Mouse (Mus musculus) CH12.LX (cell line): ENCODE results near the gene Tmem258. TPM values are rescaled to one million over a fixed set of nuclear protein-coding genes. Genes with fewer than 3 reads are reported as not detected.

ENCODE experiments used
- DNase-seq: peaks from one replicate; pipeline ENCODE4 v3.0.0-alpha.2; 2013; ENCODE audit errors: extremely low read depth
- H3K27ac ChIP-seq: 2 replicates; pipeline ENCODE4 v1.5.1; 2012; ENCODE audit warnings: low read depth, mild to moderate bottlenecking, control low read depth, moderate library complexity; ENCODE audit not compliant: insufficient read depth
- H3K27me3 ChIP-seq: replicated peaks from 2 replicates; pipeline ENCODE3; 2012; ENCODE audit warnings: inconsistent platforms
- H3K36me3 ChIP-seq, 2 experiments: replicated peaks in 1 of 2; 2 replicates each; pipeline versions ENCODE3 to v1.6.1; 2012; ENCODE audit warnings: inconsistent platforms in 1 of 2, low read length in 1 of 2, mild to moderate bottlenecking in 1 of 2, mixed read lengths in 1 of 2, moderate library complexity in 1 of 2; ENCODE audit not compliant: control insufficient read depth in 1 of 2, insufficient read depth in 1 of 2
- H3K4me1 ChIP-seq, 2 experiments: 2 replicates each; pipeline ENCODE4 v1.6.1; 2012; ENCODE audit warnings: inconsistent platforms in 1 of 2, moderate library complexity in 1 of 2; ENCODE audit not compliant: insufficient read depth in 2 of 2, control insufficient read depth in 1 of 2
- H3K4me2 ChIP-seq: 2 replicates; pipeline ENCODE4 v1.6.1; 2012; ENCODE audit warnings: low read depth, mild to moderate bottlenecking, control low read depth; ENCODE audit not compliant: poor library complexity, insufficient read depth, severe bottlenecking
- H3K4me3 ChIP-seq, 3 experiments: fragments of 150-350 bp in 1 of 3; sonication (generic) in 1 of 3; replicated peaks in 1 of 3; 2 replicates each; pipeline versions ENCODE3 to v1.5.1; 2011 to 2012; ENCODE audit warnings: low read depth in 2 of 3, low read length in 2 of 3, mild to moderate bottlenecking in 2 of 3, moderate library complexity in 2 of 3, control low read depth in 1 of 3, improper control_type of control experiment in 1 of 3, inconsistent platforms in 1 of 3, mixed read lengths in 1 of 3; ENCODE audit not compliant: poor library complexity in 1 of 3
- H3K79me2 ChIP-seq: replicated peaks from 2 replicates; pipeline ENCODE4 v1.6.1; 2012; ENCODE audit warnings: mild to moderate bottlenecking, moderate library complexity; ENCODE audit not compliant: control insufficient read depth, poor library complexity, insufficient read depth, severe bottlenecking; ENCODE audit errors: extremely low read depth
- H3K9ac ChIP-seq: 2 replicates; pipeline ENCODE4 v1.6.1; 2012; ENCODE audit warnings: low read depth, mild to moderate bottlenecking, control low read depth, moderate library complexity; ENCODE audit not compliant: insufficient read depth
- H3K9me3 ChIP-seq: replicated peaks from 2 replicates; pipeline ENCODE3; 2012; ENCODE audit warnings: low read length, inconsistent platforms, mixed read lengths
- BHLHE40 ChIP-seq: IDR thresholded peaks from 2 replicates; pipeline ENCODE4 v1.6.1; 2011; ENCODE audit warnings: mild to moderate bottlenecking, low read depth, low read length, improper control_type of control experiment
- CHD1 ChIP-seq: IDR thresholded peaks from 2 replicates; pipeline ENCODE4 v1.6.1; 2012; ENCODE audit warnings: low read depth, low read length, improper control_type of control experiment, inconsistent platforms
- CHD2 ChIP-seq: IDR thresholded peaks from 2 replicates; pipeline ENCODE4 v1.6.1; 2011; ENCODE audit warnings: low read length, improper control_type of control experiment
- E2F4 ChIP-seq: IDR thresholded peaks from 2 replicates; pipeline ENCODE4 v1.6.1; 2011; ENCODE audit warnings: low read depth, low read length, improper control_type of control experiment; ENCODE audit not compliant: insufficient replicate concordance
- ELF1 ChIP-seq: IDR thresholded peaks from 2 replicates; pipeline ENCODE4 v1.6.1; 2014; ENCODE audit warnings: low read depth, mild to moderate bottlenecking, inconsistent platforms, low read length, improper control_type of control experiment
- GABPA ChIP-seq: IDR thresholded peaks from 2 replicates; pipeline ENCODE4 v1.6.1; 2012; ENCODE audit warnings: low read depth, low read length, improper control_type of control experiment, inconsistent platforms; ENCODE audit not compliant: insufficient replicate concordance
- HCFC1 ChIP-seq: IDR thresholded peaks from 2 replicates; pipeline ENCODE4 v1.6.1; 2012; ENCODE audit warnings: low read depth, mild to moderate bottlenecking, inconsistent platforms, low read length, improper control_type of control experiment
- IRF4 ChIP-seq: IDR thresholded peaks from 2 replicates; pipeline ENCODE4 v1.6.1; 2014; ENCODE audit warnings: low read depth, mild to moderate bottlenecking, inconsistent platforms, low read length, improper control_type of control experiment
- KAT2A ChIP-seq: IDR thresholded peaks from 2 replicates; pipeline ENCODE4 v1.6.1; 2012; ENCODE audit warnings: low read length, improper control_type of control experiment, inconsistent platforms; ENCODE audit not compliant: insufficient replicate concordance
- MAFK ChIP-seq: IDR thresholded peaks from 2 replicates; pipeline ENCODE4 v1.6.1; 2011; ENCODE audit warnings: low read length, improper control_type of control experiment; ENCODE audit not compliant: insufficient replicate concordance
- MAZ ChIP-seq: IDR thresholded peaks from 2 replicates; pipeline ENCODE4 v1.6.1; 2012; ENCODE audit warnings: low read depth, mild to moderate bottlenecking, inconsistent platforms, low read length, improper control_type of control experiment, moderate library complexity
- MEF2A ChIP-seq: IDR thresholded peaks from 2 replicates; pipeline ENCODE4 v1.6.1; 2014; ENCODE audit warnings: low read depth, mild to moderate bottlenecking, inconsistent platforms, low read length, improper control_type of control experiment, borderline replicate concordance
- MXI1 ChIP-seq: IDR thresholded peaks from 2 replicates; pipeline ENCODE4 v1.6.1; 2011; ENCODE audit warnings: mild to moderate bottlenecking, low read depth, low read length, improper control_type of control experiment
- NELFE ChIP-seq: IDR thresholded peaks from 2 replicates; pipeline ENCODE4 v1.6.1; 2011; ENCODE audit warnings: low read depth, low read length, improper control_type of control experiment
- NRF1 ChIP-seq: IDR thresholded peaks from 2 replicates; pipeline ENCODE4 v1.6.1; 2014; ENCODE audit warnings: low read depth, mild to moderate bottlenecking, inconsistent platforms, low read length, improper control_type of control experiment, moderate library complexity
- SIN3A ChIP-seq: IDR thresholded peaks from 2 replicates; pipeline ENCODE4 v1.6.1; 2012; ENCODE audit warnings: low read length, improper control_type of control experiment, inconsistent platforms
- TCF12 ChIP-seq: IDR thresholded peaks from 2 replicates; pipeline ENCODE4 v1.6.1; 2014; ENCODE audit warnings: low read depth, mild to moderate bottlenecking, inconsistent platforms, low read length, improper control_type of control experiment
- UBTF ChIP-seq: IDR thresholded peaks from 2 replicates; pipeline ENCODE4 v1.6.1; 2012; ENCODE audit warnings: low read depth, mild to moderate bottlenecking, inconsistent platforms, low read length, improper control_type of control experiment, moderate library complexity
- USF1 ChIP-seq: IDR thresholded peaks from 2 replicates; pipeline ENCODE4 v1.6.1; 2014; ENCODE audit warnings: low read depth, mild to moderate bottlenecking, inconsistent platforms, low read length, improper control_type of control experiment
- USF2 ChIP-seq: conservative IDR thresholded peaks from 2 replicates; pipeline ENCODE4 v1.6.1; 2011; ENCODE audit warnings: low read depth, low read length, improper control_type of control experiment
- ZC3H11A ChIP-seq: IDR thresholded peaks from 2 replicates; pipeline ENCODE4 v1.6.1; 2012; ENCODE audit warnings: low read depth, mild to moderate bottlenecking, inconsistent platforms, low read length, improper control_type of control experiment
- ZMIZ1 ChIP-seq: IDR thresholded peaks from 2 replicates; pipeline ENCODE4 v1.6.1; 2012; ENCODE audit warnings: low read depth, mild to moderate bottlenecking, inconsistent platforms, low read length, improper control_type of control experiment
- dilution Hi-C: fragments of 300-500 bp; cut with MboI; formaldehyde crosslinking; loops from 2 replicates; pipeline ENCODE4 v1.14.3; 2020; ENCODE audit warnings: low sequenced_read_pairs; ENCODE audit not compliant: extremely low pct_unique_long_range_greater_than_20kb, extremely low pct_ligation_motif_present
- in situ Hi-C: fragments of 300-500 bp; cut with MboI; formaldehyde crosslinking; loops from 3 replicates; pipeline ENCODE4 v1.14.3; 2019; ENCODE audit warnings: low sequenced_read_pairs, low pct_ligation_motif_present, low pct_unique_long_range_greater_than_20kb, mixed read lengths
- polyA plus RNA-seq: library from polyadenylated mRNA; unstranded; fragments of >175 nt; gene quantifications from 2 replicates; pipeline ENCODE4 v1.2.1, GENCODE M21; 2012; ENCODE audit warnings: low read depth; ENCODE audit not compliant: insufficient read length
- total RNA-seq, 2 experiments: library from RNA; depleted of rRNA; stranded (reverse); fragments of 300-350 nt in 1 of 2; fragments of >200 nt in 1 of 2; gene quantifications; 2 replicates each; pipeline ENCODE4 v1.2.3; 2012 to 2014

Gene Tmem258
- total and polyA plus RNA-seq, 3 experiments = 164 to 344 (median 253) TPM

DNA sequence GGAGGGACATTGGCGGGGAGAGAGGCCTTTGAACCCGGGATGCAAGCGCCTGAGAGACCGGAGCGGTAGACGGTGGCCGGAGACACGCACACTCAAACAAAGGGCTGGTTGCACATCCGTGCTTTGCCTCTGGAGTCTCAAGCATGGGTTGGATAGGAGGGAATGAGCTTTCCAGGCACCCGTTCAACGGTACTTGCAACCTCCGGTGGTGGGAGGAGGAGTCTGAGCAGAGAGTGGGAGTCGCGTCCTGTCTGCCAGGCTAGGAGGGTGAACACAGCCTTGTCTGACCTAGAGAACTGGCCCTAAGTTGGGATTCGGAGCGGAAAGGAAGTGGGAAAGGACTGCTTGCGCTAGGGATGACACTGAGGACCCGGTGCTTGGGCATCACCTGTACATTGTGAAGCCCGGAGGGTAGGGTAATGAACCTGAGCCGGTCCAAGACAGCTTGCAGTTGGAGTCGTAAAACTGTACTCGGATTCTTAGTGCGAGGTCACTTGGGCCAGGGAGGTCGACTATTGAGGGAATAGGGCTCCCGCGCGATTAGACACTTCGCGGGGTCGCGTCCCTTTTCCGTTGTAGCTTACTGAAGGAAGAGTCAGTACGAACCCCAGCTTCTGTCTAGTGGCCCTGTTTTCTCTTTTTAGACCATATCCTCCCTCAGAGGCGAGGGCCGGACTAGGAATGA lies 20.4 kb upstream of the Tmem258 start:
- H3K9ac ChIP-seq = peak overlapping the region; percentile 88
- H3K27me3 ChIP-seq = no peaks in the 10 kb centered on the region
- peak overlapping the region; percentile 42 for H3K4me2 ChIP-seq
- H3K4me1 ChIP-seq = peaks cover 12 to 22% of the 10 kb centered on the region in 2 experiments
- 0 out of 2 replicates have a peak, but pooled peaks have one; percentile 23 for TF ChIP-seq UBTF
- TF ChIP-seq HCFC1 = no peak
- TF ChIP-seq CHD1 = no peak
- no peak for TF ChIP-seq E2F4
- TF ChIP-seq BHLHE40 = no peak
- DNase-seq = peak; percentile 40
- H3K36me3 ChIP-seq = peaks cover 22 to 40% of the 10 kb centered on the region in 2 experiments
- no peaks in the 10 kb centered on the region for H3K79me2 ChIP-seq
- peaks cover under 1% of the 10 kb centered on the region for H3K9me3 ChIP-seq
- in situ Hi-C loops (no loop called here), dilution Hi-C loops (no loop called here)
- peak overlapping the region; percentile 77 to 90 (median 84) for H3K4me3 ChIP-seq
- H3K27ac ChIP-seq = peak overlapping the region; percentile 17

DNA sequence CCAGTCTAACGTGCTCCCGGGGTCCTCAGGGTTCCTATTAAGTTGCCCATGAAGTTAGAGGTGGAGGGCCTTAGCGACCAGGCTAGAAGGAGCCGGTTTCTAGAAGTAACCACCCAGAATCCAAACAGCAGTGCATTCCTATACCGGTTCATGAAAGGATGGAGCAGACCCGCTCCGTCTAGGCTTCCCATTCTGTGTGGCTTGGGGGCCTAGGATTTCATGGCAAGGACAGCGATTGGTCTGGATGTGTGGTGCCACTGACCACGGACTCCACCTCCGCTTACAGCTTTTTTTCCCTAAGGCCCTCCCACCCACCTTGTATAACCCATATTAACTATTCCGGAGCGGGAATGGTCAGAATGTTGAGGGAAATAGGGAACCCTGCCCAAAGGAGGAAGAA lies 19.7 kb upstream of the Tmem258 start:
- H3K36me3 ChIP-seq = peaks cover 28 to 47% of the 10 kb centered on the region in 2 experiments
- no peaks in the 10 kb centered on the region for H3K79me2 ChIP-seq
- H3K9me3 ChIP-seq = no peaks in the 10 kb centered on the region
- H3K27ac ChIP-seq = no peak overlapping the region
- H3K4me1 ChIP-seq = peaks cover 12 to 22% of the 10 kb centered on the region in 2 experiments
- TF ChIP-seq USF1 (no peak), USF2 (no peak), NRF1 (no peak), MAZ (no peak), MEF2A (no peak), MAFK (no peak), KAT2A (no peak), MXI1 (no peak), CHD2 (no peak), ZMIZ1 (no peak), IRF4 (no peak), NELFE (no peak), GABPA (no peak), SIN3A (no peak), ZC3H11A (no peak), TCF12 (no peak), ELF1 (no peak)
- H3K27me3 ChIP-seq = no peaks in the 10 kb centered on the region
- H3K9ac ChIP-seq = peak overlapping the region; percentile 88; the same call in 1 of the 2 replicates
- H3K4me2 ChIP-seq = peak overlapping the region; percentile 42
- peak overlapping the region; percentile 77 to 90 (median 84) for H3K4me3 ChIP-seq
- no peak for DNase-seq
- in situ Hi-C loops (no loop called here), dilution Hi-C loops (no loop called here)
